Mouse (Mus musculus) right cerebral cortex, postnatal 36 days (tissue): Measurements from ENCODE around the gene Pamr1.

Source experiments
- DNase-seq, 2 experiments: peaks; one replicate each; pipeline ENCODE4 v3.0.0; 2022; ENCODE audit warnings: low spot score in 2 of 2, mixed read lengths in 1 of 2

Gene Pamr1

GRCm38 (mm10) chr2:102549611-102550266, at the start of gene Pamr1:
TSS of gene Pamr1 (plus strand) at chr2:102550012.
- DNase-seq = no peak

GRCm38 (mm10) chr2:102507633-102508032, 42.2 kb upstream of the Pamr1 start:
- DNase-seq = no peak

- DNase-seq = no peak
Measured at GRCm38 (mm10) chr2:102508154-102508553, 41.7 kb upstream of the Pamr1 start.

GRCm38 (mm10) chr2:102519956-102520355, 29.9 kb upstream of the Pamr1 start:
- DNase-seq = no peak

GRCm38 (mm10) chr2:102527563-102527962, 22.2 kb upstream of the Pamr1 start:
- DNase-seq = no peak

- DNase-seq = no peak
Measured at GRCm38 (mm10) chr2:102533437-102533836, 16.4 kb upstream of the Pamr1 start.

GRCm38 (mm10) chr2:102536766-102537165, 13.0 kb upstream of the Pamr1 start:
- DNase-seq = no peak

- no peak for DNase-seq
Measured at GRCm38 (mm10) chr2:102540438-102541230, 9.2 kb upstream of the Pamr1 start.

- DNase-seq = no peak
Measured at GRCm38 (mm10) chr2:102541404-102542125, 8.2 kb upstream of the Pamr1 start.

GRCm38 (mm10) chr2:102543961-102544719, 5.7 kb upstream of the Pamr1 start:
- DNase-seq = no peak

- no peak for DNase-seq
Measured at GRCm38 (mm10) chr2:102550910-102551582, 1.2 kb downstream of the Pamr1 start.

GRCm38 (mm10) chr2:102551594-102551993, 1.8 kb downstream of the Pamr1 start:
- no peak for DNase-seq

GRCm38 (mm10) chr2:102552095-102552537, 2.3 kb downstream of the Pamr1 start:
- DNase-seq = no peak

- DNase-seq = no peak
Measured at GRCm38 (mm10) chr2:102557085-102557484, 7.3 kb downstream of the Pamr1 start.

- no peak for DNase-seq
Measured at GRCm38 (mm10) chr2:102558965-102559364, 9.2 kb downstream of the Pamr1 start.

GRCm38 (mm10) chr2:102563848-102564247, 14.0 kb downstream of the Pamr1 start:
- no peak for DNase-seq

GRCm38 (mm10) chr2:102579248-102579647, 29.4 kb downstream of the Pamr1 start:
- DNase-seq = peak in 1 of 2 experiments; percentile 38

- DNase-seq = no peak
Measured at GRCm38 (mm10) chr2:102589977-102590376, 40.2 kb downstream of the Pamr1 start.

GRCm38 (mm10) chr2:102594535-102594934, 44.7 kb downstream of the Pamr1 start:
- no peak for DNase-seq

- DNase-seq = no peak
Measured at GRCm38 (mm10) chr2:102595395-102596130, 45.8 kb downstream of the Pamr1 start.
